Mouse (Mus musculus): ENCODE data around the gene Vps54. TPM values are rescaled to one million over a fixed set of nuclear protein-coding genes. Genes with fewer than 3 reads are reported as not detected.

Vps54 gene
- 106 TPM for polyA plus RNA-seq (2017; shearing (Covaris generic))

GRCm38 (mm10) chr11:21239021-21239661 lies at the start of gene Vps54:
Gene Vps54, plus strand, starts transcription at chr11:21239281.

Other genes with a start within 250 kb of the Vps54 start
- 280 TPM for gene Peli1, start 148.0 kb upstream of the Vps54 start, polyA plus RNA-seq (2017; shearing (Covaris generic))
- gene Ugp2, start 131.9 kb downstream of the Vps54 start, polyA plus RNA-seq (2017; shearing (Covaris generic)): 40.6 TPM